In genomic region chr15:101192651-101193050, GRCm38 (mm10) we compare ENCODE assay signal across 17 mouse cellular contexts. TPM values are rescaled to one million over a fixed set of nuclear protein-coding genes. Genes with fewer than 3 reads are reported as not detected.
A peak's percentile ranks its signal among the peaks of the same experiment; 100 is the strongest.
DNase-seq lines count a peak whose midpoint lies in the region; ATAC-seq and TF ChIP-seq lines count a peak whose summit lies in the region.
"Had no signal": no experiment of that assay in that cellular context is flagged by ENCODE, and none has a peak within 500 bp of the region (broad histone marks: within the 10 kb centered on the region; RNA-seq: fewer than 3 reads in every experiment).

No protein-coding gene starts in this region.

- no peaks in the 10 kb centered on the region for H3K9me3 ChIP-seq in heart, embryonic 15.5 days (replicated peaks)
- no peaks in the 10 kb centered on the region for H3K9me3 ChIP-seq in neural tube, embryonic 13.5 days
- no peaks in the 10 kb centered on the region for H3K9me3 ChIP-seq in neural tube, embryonic 15.5 days (replicated peaks)
- H3K9me3 ChIP-seq: liver, embryonic 15.5 days had no signal

- intact Hi-C loops in gastrocnemius, adult 2 months (cut with DNase I) = no loop called here

- peaks cover 55% of the 10 kb centered on the region for H3K4me1 ChIP-seq in heart, embryonic 15.5 days (replicated peaks)
- peaks cover 56% of the 10 kb centered on the region for H3K4me1 ChIP-seq in neural tube, embryonic 13.5 days (replicated peaks)
- H3K4me1 ChIP-seq in neural tube, embryonic 15.5 days = peaks cover 48% of the 10 kb centered on the region

- peaks cover 27% of the 10 kb centered on the region for H3K36me3 ChIP-seq in heart, embryonic 15.5 days
- H3K36me3 ChIP-seq in neural tube, embryonic 13.5 days = peaks cover 39% of the 10 kb centered on the region
- H3K36me3 ChIP-seq in neural tube, embryonic 15.5 days = peaks cover 34% of the 10 kb centered on the region

- 58% methylated on average over 7 of the region's 7 CpGs for WGBS in heart, embryonic 15.5 days
- WGBS in neural tube, embryonic 13.5 days = 89% methylated on average over 7 of the region's 7 CpGs
- 88% methylated on average over 7 of the region's 7 CpGs for WGBS in neural tube, embryonic 15.5 days

- H3K27ac ChIP-seq in gastrocnemius, adult 2 months = peak overlapping the region; percentile 77
- peak overlapping the region; percentile 60 for H3K27ac ChIP-seq in heart, embryonic 15.5 days
- peak overlapping the region; percentile 55; the same call in 1 of the 2 replicates for H3K27ac ChIP-seq in layer of hippocampus, adult 2 months
- peak overlapping the region; percentile 47; the same call in 1 of the 2 replicates for H3K27ac ChIP-seq in neural tube, embryonic 13.5 days (replicated peaks)
- H3K27ac ChIP-seq in neural tube, embryonic 15.5 days (replicated peaks) = no peak overlapping the region; the same call in 1 of the 2 replicates
- H3K27ac ChIP-seq: liver, embryonic 15.5 days had no signal

- H3K27me3 ChIP-seq in heart, embryonic 15.5 days = no peaks in the 10 kb centered on the region
- H3K27me3 ChIP-seq in neural tube, embryonic 13.5 days = no peaks in the 10 kb centered on the region
- no peaks in the 10 kb centered on the region for H3K27me3 ChIP-seq in neural tube, embryonic 15.5 days (replicated peaks)
- H3K27me3 ChIP-seq: CH12.LX; liver, embryonic 15.5 days had no signal

- no peak overlapping the region for H3K9ac ChIP-seq in heart, embryonic 15.5 days
- no peak overlapping the region for H3K9ac ChIP-seq in neural tube, embryonic 13.5 days
- H3K9ac ChIP-seq in neural tube, embryonic 15.5 days (replicated peaks) = no peak overlapping the region
- H3K9ac ChIP-seq: liver, embryonic 15.5 days had no signal

- ATAC-seq in heart, embryonic 15.5 days (replicated peaks; ENCODE audit: insufficient number of reproducible peaks, insufficient read depth, low FRiP score, low read depth) = 0 out of 2 replicates have a peak, but pooled peaks have one; percentile 23
- ATAC-seq in neural tube, embryonic 13.5 days (ENCODE audit: low read depth) = no peak
- no peak for ATAC-seq in neural tube, embryonic 15.5 days (ENCODE audit: low FRiP score)

- H3K4me2 ChIP-seq in heart, embryonic 15.5 days = no peak overlapping the region
- no peak overlapping the region for H3K4me2 ChIP-seq in neural tube, embryonic 13.5 days
- H3K4me2 ChIP-seq in neural tube, embryonic 15.5 days = no peak overlapping the region
- H3K4me2 ChIP-seq: liver, embryonic 15.5 days had no signal

- H3K4me3 ChIP-seq in gastrocnemius, adult 2 months = no peak overlapping the region
- H3K4me3 ChIP-seq in heart, embryonic 15.5 days = no peak overlapping the region
- H3K4me3 ChIP-seq in layer of hippocampus, adult 2 months = no peak overlapping the region
- H3K4me3 ChIP-seq in neural tube, embryonic 13.5 days = no peak overlapping the region
- H3K4me3 ChIP-seq in neural tube, embryonic 15.5 days (replicated peaks) = no peak overlapping the region
- H3K4me3 ChIP-seq: liver, embryonic 15.5 days had no signal

- TF ChIP-seq CTCF in gastrocnemius, adult 2 months (IDR thresholded peaks at IDR 0.05) = no peak
- TF ChIP-seq CTCF in layer of hippocampus, adult 2 months (conservative IDR thresholded peaks at IDR 0.05) = no peak

- DNase-seq in gastrocnemius, adult 2 months = no peak
- DNase-seq in gastrocnemius, adult 8-10 months (ENCODE audit: low spot score in 2 of 2) = no peak
- no peak for DNase-seq in heart, adult 18-20 months
- DNase-seq in layer of hippocampus, adult 2 months (ENCODE audit: low spot score in 2 of 2) = no peak
- DNase-seq in layer of hippocampus, postnatal 36 days = no peak
- DNase-seq: adrenal gland, postnatal 14 days; cerebellum, adult 9-11 months; kidney, adult 8-10 months; kidney, postnatal 36 days; layer of hippocampus, adult 9-11 months; lung, postnatal 10 days; right cerebral cortex, adult 18-20 months had no signal

RNA-seq across cellular contexts. Expression of gene Acvr1b, which starts 18.8 kb away (rescaled TPM):
- total RNA-seq in gastrocnemius, adult 2 months (2021) = 10 to 100 TPM; 26.9 to 30.8 TPM
- total RNA-seq in gastrocnemius, adult 8-10 months (2022) = 10 to 100 TPM; 33.0 to 44.0 (median 39.4) TPM
- polyA plus RNA-seq in heart, embryonic 15.5 days (2015; fragmentation: Nextera tagmentation; extraction: Ambion mirVana) = 5.8 and 6.9 TPM in 2 replicates
- 10 to 100 TPM in 1 of 2 experiments, 1 to 10 TPM in 1; 9.8 to 10.3 TPM for total RNA-seq in heart, adult 18-20 months (2021)
- total RNA-seq in layer of hippocampus, adult 2 months (2021) = 10 to 100 TPM; 85.1 to 87.8 TPM
- total RNA-seq in layer of hippocampus, postnatal 36 days (2021) = 10 to 100 TPM; 85.2 to 88.5 TPM
- polyA plus RNA-seq in neural tube, embryonic 13.5 days (2015; fragmentation: Nextera tagmentation; extraction: Ambion mirVana) = 18.0 and 18.8 TPM in 2 replicates
- 19.3 and 23.1 TPM in 2 replicates for polyA plus RNA-seq in neural tube, embryonic 15.5 days (2015; fragmentation: Nextera tagmentation; extraction: Ambion mirVana)

RNA-seq across cellular contexts. Expression of gene Grasp, which starts 31.3 kb away (rescaled TPM):
- total RNA-seq in gastrocnemius, adult 2 months (2021) = 1 to 10 TPM; 5.8 to 5.9 TPM
- 1 to 10 TPM; 3.0 to 5.4 (median 4.4) TPM for total RNA-seq in gastrocnemius, adult 8-10 months (2022)
- polyA plus RNA-seq in heart, embryonic 15.5 days (2015; fragmentation: Nextera tagmentation; extraction: Ambion mirVana) = 3.3 and 5.0 TPM in 2 replicates
- total RNA-seq in heart, adult 18-20 months (2021) = 1 to 10 TPM; 8.7 to 9.7 TPM
- 10 to 100 TPM; 79.5 to 82.7 TPM for total RNA-seq in layer of hippocampus, adult 2 months (2021)
- total RNA-seq in layer of hippocampus, postnatal 36 days (2021) = 10 to 100 TPM; 68.7 to 70.3 TPM
- polyA plus RNA-seq in neural tube, embryonic 13.5 days (2015; fragmentation: Nextera tagmentation; extraction: Ambion mirVana) = 4.4 and 4.8 TPM in 2 replicates
- 2.2 and 2.5 TPM in 2 replicates for polyA plus RNA-seq in neural tube, embryonic 15.5 days (2015; fragmentation: Nextera tagmentation; extraction: Ambion mirVana)

Comparison
In these comparisons a context has a peak if more than half of its experiments do, and no peak if none do; other contexts are left out.
1. RNA of gene Grasp, which starts 31.3 kb away (total RNA-seq): 79.5 to 82.7 TPM in layer of hippocampus, adult 2 months and 68.7 to 70.3 TPM in layer of hippocampus, postnatal 36 days; 8.7 to 9.7 TPM in heart, adult 18-20 months, 5.8 to 5.9 TPM in gastrocnemius, adult 2 months and 3.0 to 5.4 TPM in gastrocnemius, adult 8-10 months; every median in the first group is over 4 times any median in the second.